Mouse (Mus musculus) CH12.LX (cell line): Measurements from ENCODE around the gene Ganab.

Experiments used
- CTCF ChIP-seq, 2 experiments: IDR thresholded peaks in 1 of 2; conservative IDR thresholded peaks in 1 of 2; 2 replicates each; pipeline ENCODE4 v1.5.1; 2011 to 2012; ENCODE audit warnings: low read depth in 2 of 2, low read length in 2 of 2, improper control_type of control experiment in 1 of 2, inconsistent platforms in 1 of 2, mild to moderate bottlenecking in 1 of 2, moderate library complexity in 1 of 2
- EP300 ChIP-seq: IDR thresholded peaks from 2 replicates; pipeline ENCODE4 v1.6.1; 2011; ENCODE audit warnings: low read length, improper control_type of control experiment
- HCFC1 ChIP-seq: IDR thresholded peaks from 2 replicates; pipeline ENCODE4 v1.6.1; 2012; ENCODE audit warnings: low read depth, mild to moderate bottlenecking, inconsistent platforms, low read length, improper control_type of control experiment
- IRF4 ChIP-seq: IDR thresholded peaks from 2 replicates; pipeline ENCODE4 v1.6.1; 2014; ENCODE audit warnings: low read depth, mild to moderate bottlenecking, inconsistent platforms, low read length, improper control_type of control experiment
- NELFE ChIP-seq: IDR thresholded peaks from 2 replicates; pipeline ENCODE4 v1.6.1; 2011; ENCODE audit warnings: low read depth, low read length, improper control_type of control experiment
- POLR2A ChIP-seq: IDR thresholded peaks from 2 replicates; pipeline ENCODE4 v1.6.1; 2011; ENCODE audit warnings: low read depth, mild to moderate bottlenecking, improper control_type of control experiment, low read length
- POLR2AphosphoS2 ChIP-seq: IDR thresholded peaks from 2 replicates; pipeline ENCODE4 v1.6.1; 2011; ENCODE audit warnings: low read depth, low read length, improper control_type of control experiment
- ZKSCAN1 ChIP-seq: IDR thresholded peaks from 2 replicates; pipeline ENCODE4 v1.6.1; 2012; ENCODE audit warnings: low read depth, inconsistent platforms, low read length, improper control_type of control experiment, borderline replicate concordance

DNA sequence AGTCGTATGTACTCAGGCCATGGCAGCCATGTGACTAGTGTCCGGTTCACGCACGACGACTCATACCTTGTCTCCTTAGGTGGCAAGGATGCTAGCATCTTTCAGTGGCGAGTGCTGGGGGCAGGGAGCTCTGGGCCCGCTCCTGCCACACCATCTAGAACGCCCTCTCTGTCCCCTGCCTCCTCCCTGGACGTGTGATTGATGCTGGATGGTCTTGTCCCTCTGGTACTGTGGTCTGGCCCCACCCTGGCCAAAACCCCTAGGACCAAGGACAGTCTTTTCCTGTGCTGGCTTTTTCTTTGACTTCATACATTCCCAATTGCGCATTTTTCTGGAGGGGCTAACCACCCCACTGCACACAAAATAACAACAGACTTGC is 43.3 kb downstream of the Ganab start:
- TF ChIP-seq POLR2AphosphoS2 (no peak), HCFC1 (no peak), CTCF (conservative IDR thresholded peaks at IDR 0.05 in 1 of 2, IDR thresholded peaks at IDR 0.05 in 1 of 2; ENCODE audit: low read depth in 2 of 2, low read length in 2 of 2) (no peak), NELFE (no peak), IRF4 (no peak), ZKSCAN1 (no peak), POLR2A (no peak), EP300 (no peak)
